Mouse (Mus musculus): ENCODE results near the gene Rexo5.

Rexo5 gene

GRCm38 (mm10) chr7:119793586-119794250, at the start of gene Rexo5, which contains the start of gene Eri2:
TSS of gene Rexo5 (plus strand) at chr7:119794006.
TSS of gene Eri2 (minus strand) at chr7:119794058.
- peak; percentile 95 for DNase-seq

DNA sequence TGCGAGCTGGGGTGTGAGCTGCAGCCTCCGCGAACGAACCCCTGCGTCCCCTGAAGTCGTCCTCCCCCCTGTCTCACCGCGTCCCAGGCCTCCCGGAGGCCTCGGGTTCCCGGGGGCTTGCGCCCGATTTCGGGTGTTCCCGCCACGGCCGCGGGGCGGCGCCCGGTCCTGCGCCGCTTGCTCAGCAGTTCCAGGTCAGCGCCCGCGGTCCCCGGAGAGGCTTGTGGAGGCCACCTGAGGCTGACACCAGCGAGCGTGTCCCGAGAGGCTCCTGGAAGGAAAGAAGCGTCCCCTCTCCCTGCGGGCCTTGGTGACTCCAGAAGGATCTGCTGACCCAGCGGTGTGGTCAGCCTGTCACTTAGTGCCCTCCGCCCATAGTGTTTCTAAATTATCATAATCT, 49.5 kb upstream of the Rexo5 start:
- peak; percentile 70 for DNase-seq

- DNase-seq: no peak
Measured at GRCm38 (mm10) chr7:119745869-119746268, 47.9 kb upstream of the Rexo5 start.

DNA sequence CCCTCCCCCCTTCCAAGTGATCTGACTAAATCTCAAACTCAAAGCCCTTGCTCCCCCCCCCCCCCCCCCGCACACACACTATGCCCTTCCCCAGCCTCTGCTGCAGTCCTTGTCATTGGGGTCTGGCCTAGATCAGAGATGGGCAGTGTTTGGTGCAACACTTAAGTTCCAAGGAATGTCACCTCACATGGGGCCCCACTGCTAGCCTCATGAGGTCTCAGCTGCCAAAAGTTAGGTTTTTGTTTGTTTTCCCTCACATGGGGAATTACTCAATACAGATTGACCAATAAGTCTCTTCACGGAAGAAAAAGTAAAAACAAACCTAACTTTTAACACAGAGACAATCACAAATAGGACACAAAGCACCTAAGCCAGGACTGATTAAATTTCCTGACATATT, 45.0 kb upstream of the Rexo5 start:
- DNase-seq: no peak

DNA sequence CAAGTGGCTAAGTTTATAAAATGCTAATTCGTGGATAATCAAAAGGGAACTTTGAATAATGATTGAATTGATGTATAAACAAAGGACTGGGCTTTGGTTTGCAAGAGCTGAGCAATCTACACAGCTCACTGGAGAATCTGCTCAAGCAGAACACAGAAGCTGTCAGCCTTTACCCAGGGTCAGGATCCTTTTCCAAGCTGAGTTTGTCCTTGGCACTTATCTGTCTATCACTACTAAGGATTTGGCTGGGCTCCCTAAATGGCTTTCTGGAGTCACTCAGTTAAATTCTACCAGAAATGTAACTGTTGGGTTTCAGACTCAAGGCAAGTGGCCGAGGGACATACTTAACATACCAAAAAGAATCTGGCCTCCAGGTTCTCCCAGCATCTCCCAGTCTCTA, 43.9 kb upstream of the Rexo5 start:
- DNase-seq: no peak

GRCm38 (mm10) chr7:119753696-119754095, 40.1 kb upstream of the Rexo5 start:
- no peak for DNase-seq

DNA sequence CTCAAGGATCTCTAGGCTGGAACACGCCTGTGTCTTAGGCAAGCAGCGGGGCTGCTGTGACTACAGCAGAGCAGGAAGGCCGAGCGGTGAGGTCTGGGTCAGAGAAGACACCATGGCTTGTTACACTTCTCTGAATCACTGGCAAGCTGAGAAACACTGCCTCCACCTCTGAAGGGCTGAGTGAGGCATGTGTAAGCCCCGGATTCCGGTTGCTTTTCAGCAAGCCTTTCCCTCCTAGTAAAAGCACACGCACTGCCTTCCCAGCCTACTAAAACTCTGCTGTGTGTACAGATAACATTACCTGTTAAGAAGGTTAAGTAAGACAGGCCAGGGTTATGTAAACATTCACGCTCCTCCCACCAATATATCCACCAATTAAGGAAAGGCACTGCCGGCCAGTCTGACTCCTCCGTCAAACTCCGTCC, 33.3 kb upstream of the Rexo5 start, which contains the start of gene Acsm3:
Acsm3 (plus strand) TSS at position 397 of the 425 bp plus-strand sequence.
- no peak for DNase-seq

DNA sequence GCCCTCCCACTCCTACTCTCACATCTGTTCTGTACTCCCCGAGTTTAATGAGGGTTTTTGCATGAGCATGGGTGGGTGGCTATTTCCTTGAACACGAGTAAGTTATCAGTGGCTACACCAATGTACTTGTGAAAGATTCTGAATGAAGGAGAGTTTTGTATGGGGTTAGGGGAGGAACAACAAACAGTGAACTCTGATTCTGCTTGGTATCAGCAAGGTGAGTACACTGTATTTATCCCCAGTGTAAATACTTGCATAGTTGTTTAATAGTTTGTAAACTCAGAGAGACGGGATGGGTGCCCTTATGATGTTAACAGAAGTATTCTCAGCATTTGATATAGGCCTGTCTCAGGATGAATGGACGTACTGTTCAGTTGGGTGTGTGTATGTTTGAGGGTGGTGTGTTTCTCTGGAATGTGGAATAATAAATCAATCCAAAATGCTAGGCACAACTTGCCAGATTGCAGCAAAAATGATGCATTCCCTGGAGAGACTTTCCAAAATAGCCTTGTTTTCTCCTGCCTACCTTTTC, 31.6 kb upstream of the Rexo5 start:
- DNase-seq: no peak

GRCm38 (mm10) chr7:119764377-119764776, 29.4 kb upstream of the Rexo5 start:
- no peak for DNase-seq

DNA sequence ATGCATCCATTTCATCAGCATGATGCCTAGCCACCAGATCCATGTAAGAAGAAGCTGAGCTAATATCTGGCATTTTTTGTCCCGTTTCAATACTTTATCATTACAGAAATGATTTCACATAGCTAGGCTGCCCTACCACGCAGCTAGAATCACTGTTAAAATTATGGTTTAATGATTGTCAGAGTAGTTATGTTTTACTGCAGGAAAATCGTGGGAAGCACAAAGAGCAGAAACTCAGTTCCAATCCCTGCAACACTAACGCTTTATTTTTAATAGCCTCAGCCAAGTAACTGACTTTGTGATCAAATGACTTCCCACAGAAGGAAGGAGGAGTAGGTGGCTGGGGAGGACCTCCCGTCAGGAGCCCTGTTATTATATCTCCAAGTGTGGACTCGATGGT, 26.8 kb upstream of the Rexo5 start:
- DNase-seq: no peak

GRCm38 (mm10) chr7:119769895-119770294, 23.9 kb upstream of the Rexo5 start:
- DNase-seq: no peak

GRCm38 (mm10) chr7:119783453-119783852, 10.4 kb upstream of the Rexo5 start:
- DNase-seq: no peak

DNA sequence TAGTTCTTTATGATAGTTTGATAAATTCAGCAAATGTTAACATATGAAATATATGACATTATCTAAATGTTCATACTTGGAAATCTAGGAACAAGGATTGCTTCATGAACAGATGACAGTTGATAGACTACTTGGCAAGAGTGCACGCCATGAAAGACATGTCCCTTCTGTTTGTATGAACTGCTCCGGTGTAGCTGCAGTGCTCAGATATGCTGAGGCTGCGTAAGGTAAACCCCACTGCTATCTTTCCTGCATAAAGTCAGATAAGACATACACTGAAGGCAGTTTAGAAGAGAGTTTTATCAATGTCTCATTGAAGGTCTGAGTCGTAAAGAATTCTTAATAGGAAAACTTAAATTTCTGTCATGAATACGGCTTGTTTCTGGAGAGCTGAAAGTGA, 8.9 kb upstream of the Rexo5 start:
- DNase-seq: no peak

- no peak for DNase-seq
Measured at GRCm38 (mm10) chr7:119789024-119789423, 4.8 kb upstream of the Rexo5 start.

- no peak for DNase-seq
Measured at GRCm38 (mm10) chr7:119794251-119794638, 439 bp downstream of the Rexo5 start.

DNA sequence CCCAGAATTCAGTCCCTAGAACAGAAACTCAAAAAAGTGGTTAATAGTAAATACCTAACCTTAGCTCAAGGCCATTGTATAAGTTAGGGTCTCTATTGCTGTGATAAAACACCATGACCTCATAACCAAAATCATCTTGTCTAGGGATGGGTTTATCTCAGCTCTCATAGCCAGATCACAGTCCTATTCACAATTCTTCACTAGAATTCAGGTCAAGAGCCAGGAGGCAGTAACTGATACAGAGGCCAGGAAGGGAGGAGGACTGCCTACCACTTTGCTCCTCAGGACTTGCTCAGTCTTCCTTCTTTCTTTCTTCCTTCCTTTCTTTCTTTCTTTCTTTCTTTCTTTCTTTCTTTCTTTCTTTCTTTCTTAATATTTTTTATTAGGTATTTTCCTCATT, 1.5 kb downstream of the Rexo5 start:
- DNase-seq: peak; percentile 2

- DNase-seq: no peak
Measured at GRCm38 (mm10) chr7:119800488-119800887, 6.7 kb downstream of the Rexo5 start.

GRCm38 (mm10) chr7:119800991-119801390, 7.2 kb downstream of the Rexo5 start:
- DNase-seq: no peak

DNA sequence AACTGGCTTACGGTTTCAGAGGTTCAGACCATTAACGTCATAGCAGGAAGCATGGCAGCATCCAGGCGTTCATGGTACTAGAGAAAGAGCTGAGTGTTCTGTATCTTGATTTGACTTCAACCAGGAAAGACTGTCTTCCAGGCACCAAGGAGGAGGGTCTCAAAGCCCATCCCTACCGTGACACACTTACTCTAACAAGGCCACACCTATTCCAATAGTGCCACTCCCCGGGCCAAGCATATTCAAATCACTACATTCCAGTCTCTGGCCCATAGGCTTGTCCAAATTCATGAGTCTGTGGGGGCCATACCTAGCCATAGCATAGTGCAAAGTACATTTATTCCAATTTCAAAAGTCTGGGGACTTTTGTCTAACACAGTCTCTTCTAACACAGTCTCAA, 13.6 kb downstream of the Rexo5 start:
- DNase-seq: no peak

DNA sequence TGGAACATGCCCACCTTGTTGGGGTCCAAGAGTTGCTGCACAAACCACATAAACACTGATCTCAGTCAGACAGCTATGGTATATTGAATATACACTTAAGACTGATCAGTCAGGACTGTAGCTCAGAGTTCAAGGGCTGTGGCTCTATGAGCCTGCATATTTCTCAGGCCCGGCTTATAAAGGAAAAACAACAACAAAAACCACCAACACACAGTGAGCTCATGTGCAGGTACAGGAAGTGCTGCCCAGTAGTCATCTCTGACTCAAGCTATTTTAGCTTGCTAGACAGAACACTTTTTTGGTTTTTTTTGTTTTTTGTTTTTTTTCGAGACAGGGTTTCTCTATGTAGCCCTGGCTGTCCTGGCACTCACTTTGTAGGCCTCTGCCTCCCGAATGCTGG, 14.9 kb downstream of the Rexo5 start:
- no peak for DNase-seq

- no peak for DNase-seq
Measured at GRCm38 (mm10) chr7:119835371-119835770, 41.6 kb downstream of the Rexo5 start.

- no peak for DNase-seq
Measured at GRCm38 (mm10) chr7:119835996-119836777, 42.4 kb downstream of the Rexo5 start.

DNA sequence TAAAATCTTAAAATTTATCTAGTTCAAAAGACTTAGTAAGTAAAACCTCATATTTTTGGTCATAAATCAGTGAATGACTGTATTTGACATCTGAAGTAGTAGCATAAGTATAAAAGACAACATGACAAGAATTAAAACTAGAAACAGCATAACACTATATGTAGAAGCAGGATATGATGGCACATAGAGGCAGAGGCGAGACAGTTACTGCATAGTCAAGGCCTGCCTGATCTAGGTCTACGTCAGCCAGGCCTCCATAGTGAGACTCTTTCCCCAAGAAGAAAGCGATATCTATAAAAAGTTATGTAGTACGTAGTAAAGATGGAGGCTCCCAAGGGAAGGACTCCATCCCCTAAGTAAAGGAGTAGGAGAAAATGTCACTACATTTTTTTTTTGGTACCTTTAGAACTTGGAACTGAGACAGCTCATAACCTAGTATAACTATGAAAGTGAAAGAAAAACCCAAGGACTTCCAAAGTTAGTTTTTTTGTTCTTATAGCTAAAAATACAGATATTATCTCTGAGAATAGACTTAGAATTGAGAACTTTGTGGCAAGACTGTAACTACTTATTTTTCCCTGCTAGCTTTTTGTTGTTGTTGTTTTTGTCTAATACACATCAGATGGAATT, 48.1 kb downstream of the Rexo5 start:
- DNase-seq: no peak

GRCm38 (mm10) chr7:119845541-119845940, 51.7 kb downstream of the Rexo5 start:
- DNase-seq: no peak

Data from retina, postnatal 1 day (tissue).